Mouse (Mus musculus): Measurements from ENCODE around the gene Wdr45b. TPM values are rescaled to one million over a fixed set of nuclear protein-coding genes. Genes with fewer than 3 reads are reported as not detected.
A peak's percentile ranks its signal among the peaks of the same experiment; 100 is the strongest.

The Wdr45b gene
- total and polyA plus RNA-seq, 2 experiments: 30.0 to 45.1 TPM

- Histone ChIP-seq H3K4me3 (ENCODE audit: insufficient read depth, low read depth, low read length) (no peak overlapping the region), H3K79me2 (ENCODE audit: control insufficient read depth, insufficient read depth, low read length) (no peaks in the 10 kb centered on the region), H3K27me3 (ENCODE audit: control insufficient read depth, insufficient read depth, low read length) (no peaks in the 10 kb centered on the region), H3K36me3 (ENCODE audit: control insufficient read depth, insufficient read depth, low read length) (no peaks in the 10 kb centered on the region), H3K27ac (replicated peaks; ENCODE audit: insufficient read depth, low read depth, low read length) (no peak overlapping the region), H3K4me1 (ENCODE audit: control insufficient read depth, insufficient read depth, low read length) (no peaks in the 10 kb centered on the region), H3K9ac (ENCODE audit: low read depth, low read length) (no peak overlapping the region)
- WGBS: 69% methylated on average over 6 of the region's 6 CpGs
- TF ChIP-seq POLR2A (IDR thresholded peaks at IDR 0.05; ENCODE audit: extremely low read depth, insufficient read depth, low read length) (no peak), CTCF (IDR thresholded peaks at IDR 0.05; ENCODE audit: low read depth, low read length) (no peak)
- DNase-seq (ENCODE audit: extremely low read depth, low read depth, low spot score): no peak
These were observed 26.0 kb upstream of the Wdr45b start for GRCm38 (mm10) chr11:121380294-121380693.

- H3K4me3 ChIP-seq (ENCODE audit: insufficient read depth, low read depth, low read length): no peak overlapping the region
- H3K79me2 ChIP-seq (ENCODE audit: control insufficient read depth, insufficient read depth, low read length): no peaks in the 10 kb centered on the region
- no peaks in the 10 kb centered on the region for H3K27me3 ChIP-seq (ENCODE audit: control insufficient read depth, insufficient read depth, low read length)
- no peak for DNase-seq (ENCODE audit: extremely low read depth, low read depth, low spot score)
- TF ChIP-seq CTCF (IDR thresholded peaks at IDR 0.05; ENCODE audit: low read depth, low read length): no peak
- no peak for TF ChIP-seq POLR2A (IDR thresholded peaks at IDR 0.05; ENCODE audit: extremely low read depth, insufficient read depth, low read length)
- H3K9ac ChIP-seq (ENCODE audit: low read depth, low read length): no peak overlapping the region
- no peak overlapping the region for H3K27ac ChIP-seq (replicated peaks; ENCODE audit: insufficient read depth, low read depth, low read length)
- no peaks in the 10 kb centered on the region for H3K4me1 ChIP-seq (ENCODE audit: control insufficient read depth, insufficient read depth, low read length)
- no peaks in the 10 kb centered on the region for H3K36me3 ChIP-seq (ENCODE audit: control insufficient read depth, insufficient read depth, low read length)
These were observed 24.4 kb upstream of the Wdr45b start for GRCm38 (mm10) chr11:121378644-121379043.

GRCm38 (mm10) chr11:121373305-121373704 lies 19.1 kb upstream of the Wdr45b start:
- H3K79me2 ChIP-seq (ENCODE audit: control insufficient read depth, insufficient read depth, low read length): no peaks in the 10 kb centered on the region
- no peaks in the 10 kb centered on the region for H3K4me1 ChIP-seq (ENCODE audit: control insufficient read depth, insufficient read depth, low read length)
- H3K4me3 ChIP-seq (ENCODE audit: insufficient read depth, low read depth, low read length): no peak overlapping the region
- no peak for TF ChIP-seq POLR2A (IDR thresholded peaks at IDR 0.05; ENCODE audit: extremely low read depth, insufficient read depth, low read length)
- TF ChIP-seq CTCF (IDR thresholded peaks at IDR 0.05; ENCODE audit: low read depth, low read length): no peak
- WGBS: 77% methylated on average over 6 of the region's 6 CpGs
- H3K27ac ChIP-seq (replicated peaks; ENCODE audit: insufficient read depth, low read depth, low read length): no peak overlapping the region
- no peak overlapping the region for H3K9ac ChIP-seq (ENCODE audit: low read depth, low read length)
- DNase-seq (ENCODE audit: extremely low read depth, low read depth, low spot score): no peak
- no peaks in the 10 kb centered on the region for H3K27me3 ChIP-seq (ENCODE audit: control insufficient read depth, insufficient read depth, low read length)
- H3K36me3 ChIP-seq (ENCODE audit: control insufficient read depth, insufficient read depth, low read length): no peaks in the 10 kb centered on the region

DNA sequence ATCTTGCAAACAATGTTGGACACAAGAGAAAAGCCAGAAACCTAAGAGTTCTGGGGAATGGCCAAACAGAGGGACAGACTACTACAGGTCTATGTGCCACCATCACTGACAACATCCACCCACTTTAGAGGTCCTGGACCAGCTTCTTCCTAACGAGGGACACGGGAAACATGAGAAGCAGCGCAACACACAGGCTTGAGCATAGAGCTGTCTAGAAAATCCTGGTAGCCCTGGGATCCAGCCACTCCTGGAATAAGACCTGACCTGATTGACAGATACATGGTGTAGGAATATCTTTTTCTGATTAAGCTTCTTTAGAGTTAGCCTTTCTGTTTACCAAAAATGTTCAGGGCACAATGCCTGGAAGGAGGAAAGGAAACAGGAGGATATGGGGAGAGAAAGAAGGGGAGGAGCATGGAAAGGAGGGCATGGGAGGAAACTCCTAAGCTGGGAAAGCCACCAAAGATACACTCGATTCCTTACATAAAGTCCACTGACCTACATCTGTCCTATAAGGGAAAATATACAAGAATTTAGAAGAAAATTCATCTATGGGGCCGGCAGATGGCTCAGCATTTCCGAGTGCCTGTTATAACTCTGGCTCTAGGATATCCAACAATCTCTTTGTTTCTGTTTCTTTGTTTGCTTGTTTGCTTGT lies 16.2 kb upstream of the Wdr45b start:
- no peak for DNase-seq (ENCODE audit: extremely low read depth, low read depth, low spot score)
- no peaks in the 10 kb centered on the region for H3K4me1 ChIP-seq (ENCODE audit: control insufficient read depth, insufficient read depth, low read length)
- no peaks in the 10 kb centered on the region for H3K36me3 ChIP-seq (ENCODE audit: control insufficient read depth, insufficient read depth, low read length)
- H3K27ac ChIP-seq (replicated peaks; ENCODE audit: insufficient read depth, low read depth, low read length): no peak overlapping the region
- H3K9ac ChIP-seq (ENCODE audit: low read depth, low read length): no peak overlapping the region
- no peaks in the 10 kb centered on the region for H3K79me2 ChIP-seq (ENCODE audit: control insufficient read depth, insufficient read depth, low read length)
- WGBS: 73% methylated on average over 6 of the region's 6 CpGs
- no peaks in the 10 kb centered on the region for H3K27me3 ChIP-seq (ENCODE audit: control insufficient read depth, insufficient read depth, low read length)
- H3K4me3 ChIP-seq (ENCODE audit: insufficient read depth, low read depth, low read length): no peak overlapping the region
- no peak for TF ChIP-seq POLR2A (IDR thresholded peaks at IDR 0.05; ENCODE audit: extremely low read depth, insufficient read depth, low read length)
- TF ChIP-seq CTCF (IDR thresholded peaks at IDR 0.05; ENCODE audit: low read depth, low read length): no peak

DNA sequence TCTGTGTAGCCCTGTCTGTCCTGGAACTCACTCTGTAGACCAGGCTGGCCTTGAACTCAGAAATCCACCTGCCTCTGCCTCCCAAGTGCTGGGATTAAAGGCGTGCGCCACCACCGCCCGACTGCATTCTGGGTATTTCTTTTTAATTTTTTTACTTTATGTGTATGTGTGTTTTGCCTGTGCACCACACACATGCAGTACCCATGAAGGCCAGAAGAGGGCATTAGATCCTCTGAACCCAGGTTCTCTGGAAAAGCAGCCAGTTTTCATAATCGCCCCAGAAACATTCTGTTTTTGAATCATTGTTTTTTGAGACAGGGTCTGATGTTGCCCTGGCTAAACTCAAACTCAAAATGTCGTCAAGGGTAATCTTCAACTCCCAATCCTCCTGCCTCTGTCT lies 15.4 kb upstream of the Wdr45b start:
- H3K27me3 ChIP-seq (ENCODE audit: control insufficient read depth, insufficient read depth, low read length): no peaks in the 10 kb centered on the region
- no peak overlapping the region for H3K4me3 ChIP-seq (ENCODE audit: insufficient read depth, low read depth, low read length)
- H3K79me2 ChIP-seq (ENCODE audit: control insufficient read depth, insufficient read depth, low read length): no peaks in the 10 kb centered on the region
- no peaks in the 10 kb centered on the region for H3K4me1 ChIP-seq (ENCODE audit: control insufficient read depth, insufficient read depth, low read length)
- 60% methylated on average over 6 of the region's 6 CpGs for WGBS
- no peaks in the 10 kb centered on the region for H3K36me3 ChIP-seq (ENCODE audit: control insufficient read depth, insufficient read depth, low read length)
- TF ChIP-seq POLR2A (IDR thresholded peaks at IDR 0.05; ENCODE audit: extremely low read depth, insufficient read depth, low read length): no peak
- peak; percentile 33; the same call in 1 of the 2 replicates for TF ChIP-seq CTCF (IDR thresholded peaks at IDR 0.05; ENCODE audit: low read depth, low read length)
- DNase-seq (ENCODE audit: extremely low read depth, low read depth, low spot score): no peak
- H3K9ac ChIP-seq (ENCODE audit: low read depth, low read length): no peak overlapping the region
- no peak overlapping the region for H3K27ac ChIP-seq (replicated peaks; ENCODE audit: insufficient read depth, low read depth, low read length)

GRCm38 (mm10) chr11:121368731-121369130 lies 14.5 kb upstream of the Wdr45b start:
- Histone ChIP-seq H3K27ac (replicated peaks; ENCODE audit: insufficient read depth, low read depth, low read length) (no peak overlapping the region), H3K4me3 (ENCODE audit: insufficient read depth, low read depth, low read length) (no peak overlapping the region), H3K9ac (ENCODE audit: low read depth, low read length) (no peak overlapping the region), H3K4me1 (ENCODE audit: control insufficient read depth, insufficient read depth, low read length) (no peaks in the 10 kb centered on the region), H3K79me2 (ENCODE audit: control insufficient read depth, insufficient read depth, low read length) (no peaks in the 10 kb centered on the region), H3K36me3 (ENCODE audit: control insufficient read depth, insufficient read depth, low read length) (no peaks in the 10 kb centered on the region), H3K27me3 (ENCODE audit: control insufficient read depth, insufficient read depth, low read length) (no peaks in the 10 kb centered on the region)
- 80% methylated on average over 1 of the region's 1 CpGs for WGBS
- no peak for TF ChIP-seq CTCF (IDR thresholded peaks at IDR 0.05; ENCODE audit: low read depth, low read length)
- TF ChIP-seq POLR2A (IDR thresholded peaks at IDR 0.05; ENCODE audit: extremely low read depth, insufficient read depth, low read length): no peak
- DNase-seq (ENCODE audit: extremely low read depth, low read depth, low spot score): no peak

Data from liver, adult 2 months (tissue).